Mouse (Mus musculus): ENCODE results near the gene Fuz.

Fuz gene

DNA sequence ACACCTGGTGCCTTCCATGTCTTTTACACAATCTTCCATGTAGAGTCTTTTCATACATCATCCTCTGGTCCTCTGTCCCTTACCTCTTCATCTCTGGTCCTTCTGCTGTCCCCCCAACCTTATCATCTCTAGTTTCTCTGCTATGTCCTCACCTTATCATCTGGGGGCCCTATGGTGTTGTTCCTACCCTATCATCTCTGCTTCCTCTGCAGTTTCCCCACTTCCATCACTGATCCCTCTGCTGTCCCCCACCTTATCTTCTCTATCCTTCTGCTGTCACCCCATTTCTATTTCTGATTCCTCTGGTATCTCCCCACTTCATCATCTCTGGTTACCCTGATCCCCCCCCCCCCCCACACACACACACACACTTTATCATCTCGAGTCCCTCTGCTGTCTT, 32.7 kb downstream of the Fuz start:
- no peak for DNase-seq (ENCODE audit: low read depth, low spot score)

DNA sequence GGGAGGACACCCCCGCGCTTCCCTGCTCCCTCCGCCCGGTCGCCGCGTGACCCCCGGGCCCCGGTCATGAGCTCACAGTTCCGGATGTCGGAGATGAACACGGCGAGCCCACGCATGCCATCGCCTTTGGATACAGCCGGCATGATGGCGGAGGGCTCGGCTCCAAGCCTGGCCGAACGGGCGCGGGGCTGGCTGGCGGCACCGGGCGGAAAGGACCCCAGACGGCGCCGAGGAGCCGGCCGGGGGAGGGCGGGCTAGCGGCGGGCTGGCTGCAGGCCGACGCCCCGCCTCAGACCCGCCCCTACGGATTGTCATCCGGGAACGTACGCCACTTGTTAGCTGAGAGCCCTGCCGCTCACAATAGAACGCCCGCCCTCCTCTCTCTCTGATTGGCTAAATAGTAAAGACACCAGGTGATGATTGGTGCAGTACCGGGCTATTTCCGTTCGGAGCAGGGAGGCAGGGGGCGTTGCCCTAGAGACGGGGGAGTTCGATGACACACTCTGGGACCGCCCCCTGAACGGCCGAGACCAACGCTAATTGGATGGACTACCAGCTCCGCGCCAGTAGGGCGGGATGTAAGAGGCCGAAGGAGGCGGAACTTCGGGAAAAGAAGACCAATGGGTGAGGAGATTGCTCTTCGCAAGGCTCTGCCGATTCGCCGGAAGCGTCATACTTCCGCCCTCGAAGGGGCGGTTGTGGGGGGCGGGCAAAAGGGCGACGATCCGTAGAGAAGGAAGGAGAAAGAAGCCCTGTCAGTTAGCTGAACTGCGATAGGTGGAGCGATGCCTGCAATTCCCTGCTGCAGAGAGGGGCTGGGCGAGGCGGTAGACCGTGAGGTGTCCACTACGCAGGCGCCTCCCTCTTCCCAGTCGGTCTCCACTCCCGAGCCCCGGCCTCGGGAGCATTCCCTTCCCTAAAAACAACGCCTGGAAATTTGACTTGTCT, 33.6 kb downstream of the Fuz start, which contains the start of gene Ap2a1:
Gene Ap2a1, minus strand, starts transcription at position 293 of the 948 bp plus-strand sequence.
- peak; percentile 100 for DNase-seq (ENCODE audit: low read depth, low spot score)

DNA sequence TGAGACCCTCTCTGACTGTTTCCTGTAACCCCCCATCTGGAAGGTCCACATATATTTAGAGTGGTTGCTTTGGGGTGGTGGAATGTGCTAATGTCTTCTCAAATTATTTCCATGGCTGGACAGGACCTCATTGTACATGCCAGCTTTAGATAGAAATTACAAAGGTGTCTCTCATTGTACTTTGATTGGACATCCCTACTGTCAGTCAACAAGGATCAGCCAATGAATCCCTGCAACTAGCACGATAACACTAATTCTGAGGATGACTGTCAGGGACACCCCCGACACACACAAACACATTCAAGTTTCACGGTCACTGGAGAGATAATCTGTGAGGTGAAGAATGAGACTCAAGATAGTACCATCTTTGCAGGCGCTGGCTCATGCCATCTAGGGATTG, 42.8 kb downstream of the Fuz start:
- no peak for DNase-seq (ENCODE audit: low read depth, low spot score)

DNA sequence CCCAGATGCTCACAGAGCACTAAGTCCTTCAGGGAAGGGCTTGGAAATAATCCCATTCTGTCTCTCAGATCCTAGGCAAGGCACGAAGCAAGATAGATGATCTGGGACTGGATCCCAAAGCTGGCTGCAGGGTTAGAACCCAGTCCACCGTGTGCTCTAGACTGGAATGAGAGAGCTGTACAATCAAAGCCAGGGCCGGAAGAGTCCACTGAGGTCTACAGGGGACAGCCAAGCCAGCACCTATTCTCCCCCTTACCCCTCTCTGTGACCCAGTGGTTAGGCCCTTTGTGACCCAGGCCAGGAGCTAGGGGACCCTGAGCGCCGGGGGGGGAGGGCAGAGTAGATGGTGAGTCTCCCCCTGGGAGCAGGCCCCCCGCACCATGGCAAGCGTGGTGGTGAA, 47.0 kb downstream of the Fuz start, which contains the start of gene Tsks:
Gene Tsks, plus strand, starts transcription at position 301 of the 400 bp plus-strand sequence.
- DNase-seq (ENCODE audit: low read depth, low spot score): no peak

DNA sequence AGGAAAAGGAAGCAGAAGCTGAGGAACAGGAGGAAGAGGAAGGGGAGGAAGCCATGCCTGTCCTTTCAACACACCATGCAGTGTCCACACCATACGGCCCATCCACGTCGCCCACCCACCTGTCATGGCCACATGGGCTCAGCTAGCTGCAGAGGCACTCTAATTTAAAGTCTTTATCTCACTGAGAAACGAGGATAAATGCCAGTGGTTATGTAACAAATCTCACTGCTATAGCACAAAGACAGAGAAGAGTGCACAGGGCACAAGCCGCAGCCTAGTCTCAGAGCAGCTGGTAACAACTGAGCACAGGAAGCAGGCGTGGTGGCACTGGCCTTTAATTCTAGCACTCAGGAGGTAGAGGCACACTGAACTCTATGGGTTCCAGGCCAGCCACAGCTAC, 54.0 kb downstream of the Fuz start:
- no peak for DNase-seq (ENCODE audit: low read depth, low spot score)

DNA sequence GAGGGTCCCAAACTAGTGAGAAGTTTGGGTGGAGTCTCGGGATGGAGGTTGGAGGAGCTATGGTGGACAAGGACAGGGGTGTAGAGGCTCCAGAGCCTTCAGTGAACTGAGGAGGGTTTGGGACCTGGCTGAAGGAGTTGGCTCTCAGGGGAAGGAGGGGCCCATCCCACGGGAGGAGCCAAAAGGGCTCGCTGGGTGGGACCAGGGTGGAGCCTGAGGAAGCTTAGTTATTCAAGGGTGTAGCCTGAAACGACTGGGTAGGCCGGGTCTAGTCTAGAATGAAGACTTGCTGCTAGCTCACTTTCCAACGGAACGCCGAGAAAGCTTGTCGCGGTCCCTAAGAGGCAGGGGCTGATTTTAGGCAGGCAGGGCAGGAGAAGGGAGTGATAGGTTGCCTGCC, 56.1 kb downstream of the Fuz start:
- DNase-seq (ENCODE audit: low read depth, low spot score): peak; percentile 60
